Mouse (Mus musculus) lung, postnatal 0 days (tissue): ENCODE measurements at regions not wholly inside any gene's neighbourhood (a gene's known extent, or its start where the extent isn't known, plus 50 kb on each side); places are given as distances from the start of the nearest gene placed in this dataset.

Source experiments
- CTCF ChIP-seq: IDR thresholded peaks from 2 replicates; pipeline ENCODE4 v1.5.1; 2016; ENCODE audit warnings: antibody characterized with exemption, mild to moderate bottlenecking
- EP300 ChIP-seq: IDR thresholded peaks from 2 replicates; pipeline ENCODE4 v1.6.1; 2016; ENCODE audit warnings: antibody characterized with exemption, mild to moderate bottlenecking, control low read depth

- no peak for TF ChIP-seq EP300
- no peak for TF ChIP-seq CTCF
Observed at GRCm38 (mm10) chr10:84024294-84024693, 301.6 kb downstream of the 1500009L16Rik start.
